Mouse (Mus musculus) kidney, embryonic 16.5 days (tissue): ENCODE measurements at regions not wholly inside any gene's neighbourhood (a gene's known extent, or its start where the extent isn't known, plus 50 kb on each side); places are given as distances from the start of the nearest gene placed in this dataset.
A peak's percentile ranks its signal among the peaks of the same experiment; 100 is the strongest.

ENCODE experiments used
- ATAC-seq: fragments of 200-750 bp; cut with Nextera tagmentation; 2 replicates; pipeline ENCODE4 v1.8.0; 2017; ENCODE audit warnings: moderate TSS enrichment; ENCODE audit not compliant: low FRiP score, low TSS enrichment
- H3K27ac ChIP-seq: fragments of 300-500 bp; sonication (generic); 2 replicates; pipeline ENCODE4 v1.5.1; 2014; ENCODE audit warnings: low read length
- H3K27me3 ChIP-seq: fragments of 300-500 bp; sonication (generic); 2 replicates; pipeline ENCODE4 v1.6.1; 2014; ENCODE audit warnings: low read length, control low read depth, mixed read lengths; ENCODE audit not compliant: insufficient read depth
- H3K36me3 ChIP-seq: fragments of 300-500 bp; sonication (generic); 2 replicates; pipeline ENCODE4 v1.6.1; 2014; ENCODE audit warnings: low read length, control low read depth, mixed read lengths; ENCODE audit not compliant: insufficient read depth
- H3K4me1 ChIP-seq: fragments of 300-500 bp; sonication (generic); 2 replicates; pipeline ENCODE4 v1.6.1; 2014; ENCODE audit warnings: low read length, control low read depth, mixed read lengths; ENCODE audit not compliant: insufficient read depth
- H3K4me2 ChIP-seq: fragments of 300-500 bp; sonication (generic); replicated peaks from 2 replicates; pipeline ENCODE4 v1.6.1; 2014; ENCODE audit warnings: low read depth, low read length
- H3K4me3 ChIP-seq: fragments of 300-500 bp; sonication (generic); 2 replicates; pipeline ENCODE4 v1.5.1; 2014; ENCODE audit warnings: mild to moderate bottlenecking, low read length
- H3K9ac ChIP-seq: fragments of 300-500 bp; sonication (generic); replicated peaks from 2 replicates; pipeline ENCODE4 v1.6.1; 2014; ENCODE audit warnings: low read length
- H3K9me3 ChIP-seq: fragments of 300-500 bp; sonication (generic); 2 replicates; pipeline ENCODE4 v1.6.1; 2016; ENCODE audit warnings: low read length, control low read depth
- WGBS: fragments of 180-500 bp; shearing (Covaris S2); extraction: QIAGEN DNeasy Blood & Tissue Kit; methylation state at CpG from one replicate; pipeline ENCODE4 v1.1.7; 2014; 5-methylcytosine and 5-hydroxymethylcytosine counted together

- Histone ChIP-seq H3K36me3 (no peaks in the 10 kb centered on the region), H3K27me3 (no peaks in the 10 kb centered on the region), H3K9me3 (no peaks in the 10 kb centered on the region), H3K27ac (no peak overlapping the region), H3K4me2 (no peak overlapping the region), H3K4me1 (no peaks in the 10 kb centered on the region), H3K4me3 (no peak overlapping the region), H3K9ac (no peak overlapping the region)
- 79% methylated on average over 10 of the region's 10 CpGs for WGBS
- ATAC-seq = no peak
Observed at GRCm38 (mm10) chr13:106691787-106692571, 244.8 kb downstream of the Ipo11 start.

GRCm38 (mm10) chr13:106690125-106690524 lies 246.6 kb downstream of the Ipo11 start:
- H3K27me3 ChIP-seq = no peaks in the 10 kb centered on the region
- H3K9me3 ChIP-seq = no peaks in the 10 kb centered on the region
- 60% methylated on average over 3 of the region's 3 CpGs for WGBS
- no peak overlapping the region for H3K9ac ChIP-seq
- H3K27ac ChIP-seq = no peak overlapping the region
- H3K36me3 ChIP-seq = no peaks in the 10 kb centered on the region
- no peak overlapping the region for H3K4me2 ChIP-seq
- no peak for ATAC-seq
- no peak overlapping the region for H3K4me3 ChIP-seq
- no peaks in the 10 kb centered on the region for H3K4me1 ChIP-seq

DNA sequence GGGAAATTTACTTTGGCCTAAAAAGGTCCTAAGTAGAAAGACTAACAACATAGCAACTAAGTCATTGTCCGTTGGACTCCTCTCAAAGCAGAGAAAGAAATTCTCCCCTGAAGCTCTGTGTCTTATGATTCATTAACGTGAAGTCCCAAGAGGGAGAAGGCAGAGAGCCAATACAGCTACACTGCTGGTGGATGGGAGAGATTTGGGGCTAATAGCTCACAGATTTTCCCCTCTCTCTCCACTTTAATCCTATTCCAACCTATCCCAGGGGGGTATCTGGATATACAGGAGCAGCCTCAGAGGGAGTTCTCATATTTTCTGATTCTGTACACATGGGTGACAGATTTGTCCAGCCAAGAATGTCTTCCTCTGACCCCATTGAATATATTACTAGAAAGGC lies 247.1 kb downstream of the Ipo11 start:
- Histone ChIP-seq H3K9me3 (no peaks in the 10 kb centered on the region), H3K27me3 (no peaks in the 10 kb centered on the region), H3K9ac (no peak overlapping the region), H3K4me2 (no peak overlapping the region), H3K4me1 (no peaks in the 10 kb centered on the region), H3K4me3 (no peak overlapping the region), H3K27ac (no peak overlapping the region), H3K36me3 (no peaks in the 10 kb centered on the region)
- WGBS = 62% methylated on average over 2 of the region's 2 CpGs
- peak; percentile 19; the same call in 1 of the 2 replicates for ATAC-seq

GRCm38 (mm10) chr13:106689051-106689450 lies 247.7 kb downstream of the Ipo11 start:
- no peaks in the 10 kb centered on the region for H3K9me3 ChIP-seq
- no peaks in the 10 kb centered on the region for H3K27me3 ChIP-seq
- no peak overlapping the region for H3K4me3 ChIP-seq
- H3K36me3 ChIP-seq = no peaks in the 10 kb centered on the region
- no peaks in the 10 kb centered on the region for H3K4me1 ChIP-seq
- no peak for ATAC-seq
- no peak overlapping the region for H3K9ac ChIP-seq
- H3K27ac ChIP-seq = no peak overlapping the region
- 80% methylated on average over 8 of the region's 8 CpGs for WGBS
- H3K4me2 ChIP-seq = no peak overlapping the region

DNA sequence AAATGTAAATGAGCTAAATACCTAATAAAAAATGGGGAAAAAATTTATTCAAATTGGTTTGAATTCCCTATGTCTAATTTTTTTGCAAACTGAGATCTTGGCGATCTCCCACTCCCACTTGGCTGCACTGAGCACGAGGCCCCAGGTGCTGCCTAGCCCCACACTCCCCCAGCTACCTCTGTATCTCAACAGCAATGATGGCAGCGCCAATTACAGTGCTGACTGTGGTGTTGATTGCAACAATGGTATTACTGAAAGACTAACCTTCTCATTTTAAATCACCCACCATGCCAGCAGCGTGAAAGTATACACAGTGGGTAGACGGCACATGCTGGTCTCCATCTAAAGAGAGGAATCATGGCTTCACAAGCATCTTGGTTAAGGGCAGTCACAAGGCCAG lies 267.1 kb downstream of the Ipo11 start:
- no peak for ATAC-seq
- Histone ChIP-seq H3K36me3 (no peaks in the 10 kb centered on the region), H3K9me3 (no peaks in the 10 kb centered on the region), H3K27ac (no peak overlapping the region), H3K4me2 (no peak overlapping the region), H3K27me3 (no peaks in the 10 kb centered on the region), H3K9ac (no peak overlapping the region), H3K4me1 (no peaks in the 10 kb centered on the region), H3K4me3 (no peak overlapping the region)
- 88% methylated on average over 5 of the region's 5 CpGs for WGBS

DNA sequence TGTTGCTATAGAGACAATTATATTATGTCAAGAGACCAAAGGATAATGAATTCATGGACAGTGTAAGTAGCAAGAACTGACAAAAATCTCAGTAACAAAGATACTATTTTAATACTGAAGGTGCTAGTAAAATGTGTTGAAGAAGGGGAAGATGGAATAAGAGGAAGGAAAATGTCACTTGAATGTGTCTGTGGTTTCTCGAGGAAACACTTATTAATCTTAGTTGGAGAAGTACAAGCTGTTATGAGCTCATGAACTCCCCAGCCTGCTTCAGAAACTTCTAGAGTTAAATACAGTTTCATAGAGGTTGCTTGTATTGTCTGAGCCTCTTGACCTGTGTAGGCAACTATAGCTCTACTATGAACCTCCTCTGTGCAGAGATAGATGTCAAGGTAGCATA lies 274.6 kb downstream of the Ipo11 start:
- H3K36me3 ChIP-seq = no peaks in the 10 kb centered on the region
- H3K27me3 ChIP-seq = no peaks in the 10 kb centered on the region
- no peak overlapping the region for H3K4me3 ChIP-seq
- no peaks in the 10 kb centered on the region for H3K9me3 ChIP-seq
- no peak overlapping the region for H3K9ac ChIP-seq
- WGBS = 79% methylated on average over 1 of the region's 1 CpGs
- H3K4me1 ChIP-seq = no peaks in the 10 kb centered on the region
- ATAC-seq = no peak
- no peak overlapping the region for H3K27ac ChIP-seq
- no peak overlapping the region for H3K4me2 ChIP-seq

DNA sequence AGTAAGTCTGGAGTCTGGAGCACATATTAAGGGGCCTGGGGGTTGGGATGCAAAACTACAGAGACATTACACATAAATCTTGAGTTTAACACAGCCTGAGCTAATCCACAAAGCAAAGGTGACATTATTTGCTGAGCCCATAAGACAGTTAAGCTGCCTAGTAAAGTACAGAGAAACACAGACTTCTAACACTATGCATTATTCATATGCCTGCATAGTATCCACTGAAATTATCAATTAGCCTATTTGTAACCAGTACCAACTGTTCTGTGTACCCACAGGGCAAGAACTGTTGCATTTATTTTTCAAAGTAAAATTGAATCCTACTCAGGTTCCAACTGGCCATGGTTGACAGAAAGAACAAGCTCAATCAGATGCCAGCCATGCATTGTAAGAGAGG lies 287.4 kb downstream of the Ipo11 start:
- Histone ChIP-seq H3K27me3 (no peaks in the 10 kb centered on the region), H3K4me1 (no peaks in the 10 kb centered on the region), H3K36me3 (no peaks in the 10 kb centered on the region), H3K27ac (no peak overlapping the region), H3K9me3 (no peaks in the 10 kb centered on the region), H3K4me3 (no peak overlapping the region), H3K4me2 (no peak overlapping the region), H3K9ac (no peak overlapping the region)
- ATAC-seq = no peak

GRCm38 (mm10) chr13:106643302-106643975 lies 293.3 kb downstream of the Ipo11 start:
- no peaks in the 10 kb centered on the region for H3K36me3 ChIP-seq
- no peak overlapping the region for H3K4me2 ChIP-seq
- H3K27me3 ChIP-seq = no peaks in the 10 kb centered on the region
- no peak overlapping the region for H3K4me3 ChIP-seq
- no peak overlapping the region for H3K9ac ChIP-seq
- no peaks in the 10 kb centered on the region for H3K9me3 ChIP-seq
- 76% methylated on average over 5 of the region's 5 CpGs for WGBS
- no peak overlapping the region for H3K27ac ChIP-seq
- no peak for ATAC-seq
- H3K4me1 ChIP-seq = no peaks in the 10 kb centered on the region

DNA sequence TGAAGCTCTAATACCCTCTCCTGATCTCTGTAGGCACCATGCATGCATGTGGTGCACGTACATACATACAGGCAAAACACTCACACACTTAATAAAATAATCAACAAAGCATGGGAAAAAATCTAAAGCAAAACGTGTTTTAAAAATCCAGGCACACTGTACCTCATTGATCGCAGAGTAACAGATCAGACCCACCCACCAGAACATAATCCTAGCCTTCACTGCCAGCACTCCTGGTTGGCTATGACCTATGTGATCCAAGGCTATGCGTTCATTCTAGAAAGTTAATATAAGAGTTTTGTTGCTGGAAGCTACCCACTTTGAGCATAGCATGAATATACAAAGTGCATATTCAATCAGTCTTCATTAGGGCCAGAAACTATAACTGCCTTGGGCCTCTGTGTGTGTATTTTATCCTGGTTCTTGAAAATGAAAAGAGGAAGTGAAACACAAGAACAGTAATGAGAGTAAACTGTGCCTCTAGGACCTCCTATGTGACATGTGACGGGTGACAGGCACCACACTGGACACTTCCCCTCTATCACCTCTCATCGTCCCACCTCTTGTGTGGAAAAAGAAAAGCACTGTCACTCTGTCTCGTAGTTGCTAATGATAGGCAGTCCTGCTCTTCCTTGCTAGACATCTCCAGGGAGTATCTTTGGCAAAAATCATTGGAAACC lies 297.9 kb downstream of the Ipo11 start:
- Histone ChIP-seq H3K27ac (no peak overlapping the region), H3K36me3 (no peaks in the 10 kb centered on the region), H3K4me2 (no peak overlapping the region), H3K27me3 (no peaks in the 10 kb centered on the region), H3K9ac (no peak overlapping the region), H3K9me3 (no peaks in the 10 kb centered on the region), H3K4me1 (no peaks in the 10 kb centered on the region), H3K4me3 (no peak overlapping the region)
- ATAC-seq = no peak
- 79% methylated on average over 7 of the region's 7 CpGs for WGBS

DNA sequence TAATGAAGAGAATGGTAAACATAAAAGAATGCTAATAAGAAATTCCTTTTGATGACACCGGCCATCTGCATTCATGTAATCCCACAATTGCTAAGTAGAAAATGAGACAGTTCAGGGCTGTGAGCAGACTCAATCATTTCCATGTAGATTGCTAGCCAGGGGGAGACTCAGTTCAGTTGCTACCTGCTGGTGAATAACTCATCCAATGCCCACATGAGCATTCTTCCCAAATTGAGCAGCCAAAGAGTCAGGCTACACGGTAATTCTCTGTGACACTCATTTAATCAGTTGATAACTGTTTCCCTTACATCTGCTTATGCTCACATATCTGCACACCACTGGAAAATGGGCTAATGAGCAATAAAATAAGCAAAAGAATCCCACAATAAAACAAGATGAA lies 345.0 kb downstream of the Ipo11 start:
- ATAC-seq = no peak
- H3K9me3 ChIP-seq = no peaks in the 10 kb centered on the region
- H3K4me3 ChIP-seq = no peak overlapping the region
- H3K27me3 ChIP-seq = no peaks in the 10 kb centered on the region
- WGBS = 72% methylated on average over 2 of the region's 2 CpGs
- H3K9ac ChIP-seq = no peak overlapping the region
- H3K4me2 ChIP-seq = no peak overlapping the region
- no peaks in the 10 kb centered on the region for H3K4me1 ChIP-seq
- no peaks in the 10 kb centered on the region for H3K36me3 ChIP-seq
- no peak overlapping the region for H3K27ac ChIP-seq
